ENCODE assay signal across 22 mouse cellular contexts in genomic region chr1:88564825-88565224, GRCm38 (mm10). TPM values are rescaled to one million over a fixed set of nuclear protein-coding genes. Genes with fewer than 3 reads are reported as not detected.
"Had no signal": no experiment of that assay in that cellular context is flagged by ENCODE, and none has a peak within 500 bp of the region (broad histone marks: within the 10 kb centered on the region; RNA-seq: fewer than 3 reads in every experiment).

No protein-coding gene starts in this region.

- H3K27ac ChIP-seq: liver, embryonic 12.5 days; liver, embryonic 14.5 days; macrophage; midbrain, embryonic 12.5 days; neural tube, embryonic 13.5 days; neural tube, embryonic 15.5 days had no signal

- ATAC-seq: liver, embryonic 12.5 days; midbrain, embryonic 16.5 days had no signal

- H3K27me3 ChIP-seq: midbrain, embryonic 12.5 days; neural tube, embryonic 13.5 days; neural tube, embryonic 15.5 days had no signal

- H3K4me2 ChIP-seq: liver, embryonic 12.5 days; midbrain, embryonic 12.5 days; neural tube, embryonic 13.5 days; neural tube, embryonic 15.5 days had no signal

- DNase-seq: liver; midbrain, embryonic 14.5 days; retina, postnatal 1 day; right cerebral cortex, adult 18-20 months; right cerebral cortex, postnatal 25 days; right cerebral cortex, postnatal 4 days; spleen, adult 18-20 months; thymus, adult 18-20 months; thymus, postnatal 14 days; thymus, postnatal 36 days had no signal

- H3K9ac ChIP-seq: liver, embryonic 12.5 days; liver, embryonic 14.5 days; midbrain, embryonic 12.5 days; neural tube, embryonic 13.5 days; neural tube, embryonic 15.5 days had no signal

- H3K36me3 ChIP-seq: liver, embryonic 12.5 days; midbrain, embryonic 12.5 days; neural tube, embryonic 13.5 days; neural tube, embryonic 15.5 days had no signal

- H3K4me3 ChIP-seq: liver, embryonic 12.5 days; midbrain, embryonic 12.5 days; neural tube, embryonic 13.5 days; neural tube, embryonic 15.5 days had no signal

- H3K9me3 ChIP-seq: liver, embryonic 12.5 days; midbrain, embryonic 12.5 days; neural tube, embryonic 13.5 days; neural tube, embryonic 15.5 days had no signal

RNA-seq across cellular contexts. Expression of gene Glrp1, which starts 55.0 kb away (rescaled TPM):
- total RNA-seq: monocyte, adult 5-6 weeks had no signal
- polyA plus RNA-seq: limb, embryonic 14.5 days; liver, embryonic 12.5 days; midbrain, embryonic 12.5 days; midbrain, embryonic 14.5 days; midbrain, embryonic 16.5 days; neural tube, embryonic 11.5 days; neural tube, embryonic 13.5 days; neural tube, embryonic 15.5 days; small intestine, adult 2 months; stomach, embryonic 14.5 days had no signal
